ENCODE assay signal across 9 mouse cellular contexts in the genomic region with DNA sequence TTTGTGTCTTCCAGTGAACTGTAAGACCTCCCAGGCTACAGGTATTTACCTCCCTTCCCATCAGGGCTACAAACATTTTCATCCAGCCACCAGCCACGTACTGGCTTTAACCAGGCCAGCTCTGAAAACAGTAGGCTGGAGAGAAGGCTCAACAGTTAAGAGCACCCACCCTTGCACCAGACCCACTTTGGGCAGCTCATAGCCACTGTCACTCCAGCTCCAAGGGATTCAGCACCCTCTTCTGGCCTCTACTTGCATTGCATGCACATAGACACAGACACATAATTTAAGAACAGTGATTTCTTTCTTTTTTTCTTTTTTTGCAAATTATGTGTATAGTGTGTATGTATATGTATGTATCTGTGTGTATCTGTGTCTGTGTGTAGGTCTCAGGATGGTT. TPM values are rescaled to one million over a fixed set of nuclear protein-coding genes. Genes with fewer than 3 reads are reported as not detected.
A peak's percentile ranks its signal among the peaks of the same experiment; 100 is the strongest.
DNase-seq lines count a peak whose midpoint lies in the region; ATAC-seq and TF ChIP-seq lines count a peak whose summit lies in the region.
"Had no signal": no experiment of that assay in that cellular context is flagged by ENCODE, and none has a peak within 500 bp of the region (broad histone marks: within the 10 kb centered on the region; RNA-seq: fewer than 3 reads in every experiment).

No protein-coding gene starts in this region.

- H3K36me3 ChIP-seq in midbrain, postnatal 0 days (ENCODE audit: insufficient read depth, low read length) = no peaks in the 10 kb centered on the region

- peak; percentile 81 for ATAC-seq in granulocyte monocyte progenitor cell, adult 5-6 weeks (replicated peaks; ENCODE audit: poor library complexity, severe bottlenecking)
- no peak for ATAC-seq in midbrain, postnatal 0 days (ENCODE audit: low FRiP score)

- H3K27me3 ChIP-seq in midbrain, postnatal 0 days (ENCODE audit: insufficient read depth, low read length) = no peaks in the 10 kb centered on the region

- peak; percentile 87 for TF ChIP-seq CTCF in midbrain, postnatal 0 days (IDR thresholded peaks at IDR 0.05)

- DNase-seq in cerebellum, postnatal 10 days = peak; percentile 79 to 82
- DNase-seq in cerebellum, adult 8-10 months = no peak
- DNase-seq in left cerebral cortex, postnatal 4 days = peak; percentile 57
- DNase-seq in left cerebral cortex, adult 18-20 months (ENCODE audit: low spot score in 2 of 2) = no peak
- DNase-seq in T-cell, adult 2 months (ENCODE audit: low spot score) = peak; percentile 64
- DNase-seq in midbrain, postnatal 0 days (ENCODE audit: low spot score) = peak; percentile 68
- no peak for DNase-seq in urinary bladder, postnatal 4 days (ENCODE audit: low spot score in 2 of 2)

- H3K4me1 ChIP-seq in midbrain, postnatal 0 days (ENCODE audit: insufficient read depth, low read length) = no peaks in the 10 kb centered on the region

- no peak overlapping the region for H3K4me3 ChIP-seq in midbrain, postnatal 0 days (ENCODE audit: low read depth, low read length)

- no peak overlapping the region for H3K27ac ChIP-seq in midbrain, postnatal 0 days (ENCODE audit: low read depth, low read length)

- no peaks in the 10 kb centered on the region for H3K9me3 ChIP-seq in midbrain, postnatal 0 days (ENCODE audit: low read length)

- 38% methylated on average over 1 of the region's 1 CpGs for WGBS in midbrain, postnatal 0 days

- no peak overlapping the region for H3K4me2 ChIP-seq in midbrain, postnatal 0 days (ENCODE audit: low read depth, low read length, poor library complexity, severe bottlenecking)

- intact Hi-C loops in left cerebral cortex, postnatal 4 days (cut with DNase I) = loop anchor here (10.0 kb wide), 1 partner anchor 78 kb away; the partner anchor contains the start of gene 1500011B03Rik

- no peak overlapping the region for H3K9ac ChIP-seq in midbrain, postnatal 0 days (replicated peaks; ENCODE audit: low read length, poor library complexity, severe bottlenecking)

RNA-seq across cellular contexts. Expression of gene Oasl2, which starts 5.7 kb away (rescaled TPM):
- total RNA-seq in left cerebral cortex, postnatal 4 days (2021) = 1 to 10 TPM; 1.2 TPM
- 1 to 10 TPM; 1.8 to 2.3 TPM for total RNA-seq in left cerebral cortex, adult 18-20 months (2021)
- total RNA-seq in granulocyte monocyte progenitor cell, adult 5-6 weeks (2014; fragmentation: Nextera tagmentation) = 6.7 and 10.4 TPM in 2 replicates
- total RNA-seq in granulocyte monocyte progenitor cell, adult 5-6 weeks (2017) = 4.7 and 7.6 TPM in 2 replicates
- total RNA-seq in midbrain, postnatal 0 days (2014; rRNA removed) = 1.8 and 6.3 TPM in 2 replicates
- 3.9 and 5.1 TPM in 2 replicates for polyA plus RNA-seq in midbrain, postnatal 0 days (2015; fragmentation: Nextera tagmentation; extraction: Ambion mirVana)

RNA-seq across cellular contexts. Expression of gene Oasl1, which starts 20.6 kb away (rescaled TPM):
- not detected for total RNA-seq in left cerebral cortex, postnatal 4 days (2021)
- total RNA-seq in left cerebral cortex, adult 18-20 months (2021) = under 1 TPM; 0.21 to 0.35 TPM
- 5.2 and 5.4 TPM in 2 replicates for total RNA-seq in granulocyte monocyte progenitor cell, adult 5-6 weeks (2014; fragmentation: Nextera tagmentation)
- 0.73 and 1.8 TPM in 2 replicates for total RNA-seq in granulocyte monocyte progenitor cell, adult 5-6 weeks (2017)
- 0.24 and 3.8 TPM in 2 replicates for total RNA-seq in midbrain, postnatal 0 days (2014; rRNA removed)
- 0.32 and 0.79 TPM in 2 replicates for polyA plus RNA-seq in midbrain, postnatal 0 days (2015; fragmentation: Nextera tagmentation; extraction: Ambion mirVana)

RNA-seq across cellular contexts. Expression of gene 2210016L21Rik, which starts 39.5 kb away (rescaled TPM):
- 100 to 1,000 TPM; 141 to 152 TPM for total RNA-seq in left cerebral cortex, postnatal 4 days (2021)
- 100 to 1,000 TPM; 207 to 236 TPM for total RNA-seq in left cerebral cortex, adult 18-20 months (2021)
- 9.0 and 12.3 TPM in 2 replicates for total RNA-seq in granulocyte monocyte progenitor cell, adult 5-6 weeks (2014; fragmentation: Nextera tagmentation)
- total RNA-seq in granulocyte monocyte progenitor cell, adult 5-6 weeks (2017) = 10.7 and 14.2 TPM in 2 replicates
- 62.9 and 71.3 TPM in 2 replicates for total RNA-seq in midbrain, postnatal 0 days (2014; rRNA removed)
- 189 and 225 TPM in 2 replicates for polyA plus RNA-seq in midbrain, postnatal 0 days (2015; fragmentation: Nextera tagmentation; extraction: Ambion mirVana)

RNA-seq across cellular contexts. Expression of gene Gm9936, which starts 43.9 kb away (rescaled TPM):
- total RNA-seq in left cerebral cortex, postnatal 4 days (2021) = 1 to 10 TPM; 2.5 to 3.4 TPM
- 1 to 10 TPM in 1 of 2 experiments, under 1 TPM in 1; 0.74 to 1.2 TPM for total RNA-seq in left cerebral cortex, adult 18-20 months (2021)
- total RNA-seq in granulocyte monocyte progenitor cell, adult 5-6 weeks (2014; fragmentation: Nextera tagmentation) = not detected in 2 replicates
- not detected in 2 replicates for total RNA-seq in granulocyte monocyte progenitor cell, adult 5-6 weeks (2017)
- total RNA-seq in midbrain, postnatal 0 days (2014; rRNA removed) = 5.8 and 6.7 TPM in 2 replicates
- polyA plus RNA-seq in midbrain, postnatal 0 days (2015; fragmentation: Nextera tagmentation; extraction: Ambion mirVana) = 3.1 and 3.3 TPM in 2 replicates
- total RNA-seq: heart, postnatal 36 days had no signal

RNA-seq across cellular contexts. Expression of gene 4930519G04Rik, which starts 48.9 kb away (rescaled TPM):
- not detected for total RNA-seq in left cerebral cortex, postnatal 4 days (2021)
- total RNA-seq in left cerebral cortex, adult 18-20 months (2021) = not detected
- total RNA-seq in granulocyte monocyte progenitor cell, adult 5-6 weeks (2014; fragmentation: Nextera tagmentation) = 1.6 TPM in 1 of 2 replicates, not detected in the other
- not detected in 2 replicates for total RNA-seq in granulocyte monocyte progenitor cell, adult 5-6 weeks (2017)
- not detected in 2 replicates for total RNA-seq in midbrain, postnatal 0 days (2014; rRNA removed)
- not detected in 2 replicates for polyA plus RNA-seq in midbrain, postnatal 0 days (2015; fragmentation: Nextera tagmentation; extraction: Ambion mirVana)
- total RNA-seq: heart, postnatal 36 days had no signal

Comparison
In these comparisons a context has a peak if more than half of its experiments do, and no peak if none do; other contexts are left out.
1. DNase-seq: peak in cerebellum, postnatal 10 days (2 of 2), left cerebral cortex, postnatal 4 days (single experiment), T-cell, adult 2 months (single experiment) and midbrain, postnatal 0 days (single experiment); none in cerebellum, adult 8-10 months (single experiment), left cerebral cortex, adult 18-20 months (0 of 2) and urinary bladder, postnatal 4 days (0 of 2).